Mouse (Mus musculus) myocyte (in vitro differentiated cells): ENCODE measurements around the gene Acp7. TPM values are rescaled to one million over a fixed set of nuclear protein-coding genes. Genes with fewer than 3 reads are reported as not detected.

Experiments
- H3K27me3 ChIP-seq: one replicate; pipeline ENCODE4 v1.6.1; 2011; ENCODE audit not compliant: control insufficient read depth, insufficient read depth, insufficient read length
- H3K36me3 ChIP-seq: one replicate; pipeline ENCODE4 v1.6.1; 2011; ENCODE audit not compliant: control insufficient read depth, insufficient read depth
- H3K4me2 ChIP-seq: one replicate; pipeline ENCODE4 v1.6.1; 2011; ENCODE audit warnings: low read depth, control low read depth
- H3K4me3 ChIP-seq: one replicate; pipeline ENCODE4 v1.5.1; 2011; ENCODE audit warnings: mild to moderate bottlenecking, control low read depth, moderate library complexity
- H3K79me2 ChIP-seq: one replicate; pipeline ENCODE4 v1.6.1; 2011; ENCODE audit not compliant: control insufficient read depth, insufficient read depth
- H3ac ChIP-seq: one replicate; pipeline ENCODE4 v1.6.1; 2011; ENCODE audit not compliant: control insufficient read depth, insufficient read length
- CEBPB ChIP-seq: IDR thresholded peaks from 2 replicates; pipeline ENCODE4 v1.6.1; 2011; ENCODE audit warnings: mild to moderate bottlenecking, moderate library complexity; ENCODE audit not compliant: poor library complexity, insufficient read depth, severe bottlenecking
- E2F4 ChIP-seq: IDR thresholded peaks from one replicate; pipeline ENCODE4 v1.6.1; 2011; ENCODE audit warnings: mild to moderate bottlenecking, control low read depth, moderate library complexity; ENCODE audit not compliant: insufficient read depth
- MAX ChIP-seq: IDR thresholded peaks from one replicate; pipeline ENCODE4 v1.6.1; 2011; ENCODE audit warnings: low read depth, mild to moderate bottlenecking, control low read depth
- MYOD1 ChIP-seq, 3 experiments: IDR thresholded peaks; one replicate each; pipeline ENCODE4 v1.6.1; 2011; ENCODE audit warnings: control low read depth in 2 of 3, low read depth in 2 of 3, mild to moderate bottlenecking in 2 of 3, moderate library complexity in 1 of 3; ENCODE audit not compliant: insufficient read length in 2 of 3, control insufficient read depth in 1 of 3
- MYOG ChIP-seq, 3 experiments: IDR thresholded peaks; one replicate each; pipeline ENCODE4 v1.6.1; 2011; ENCODE audit warnings: control low read depth in 2 of 3, low read depth in 2 of 3, mild to moderate bottlenecking in 2 of 3; ENCODE audit not compliant: insufficient read length in 2 of 3, control insufficient read depth in 1 of 3, insufficient read depth in 1 of 3
- POLR2A ChIP-seq: IDR thresholded peaks from one replicate; pipeline ENCODE4 v1.6.1; 2011; ENCODE audit warnings: low read depth, mild to moderate bottlenecking, control low read depth, moderate library complexity; ENCODE audit not compliant: insufficient read length
- POLR2AphosphoS2 ChIP-seq: IDR thresholded peaks from one replicate; pipeline ENCODE4 v1.6.1; 2011; ENCODE audit warnings: low read depth, control low read depth; ENCODE audit not compliant: insufficient read length
- REST ChIP-seq: IDR thresholded peaks from one replicate; pipeline ENCODE4 v1.6.1; 2011; ENCODE audit warnings: mild to moderate bottlenecking, control low read depth, moderate library complexity; ENCODE audit not compliant: insufficient read depth, insufficient read length
- SRF ChIP-seq: IDR thresholded peaks from one replicate; pipeline ENCODE4 v1.6.1; 2011; ENCODE audit warnings: low read depth; ENCODE audit not compliant: control insufficient read depth, insufficient read length
- TCF12 ChIP-seq: IDR thresholded peaks from one replicate; pipeline ENCODE4 v1.6.1; 2011; ENCODE audit warnings: mild to moderate bottlenecking, control low read depth; ENCODE audit not compliant: poor library complexity, insufficient read depth, severe bottlenecking
- TCF3 ChIP-seq: IDR thresholded peaks from one replicate; pipeline ENCODE4 v1.6.1; 2011; ENCODE audit warnings: low read depth, control low read depth; ENCODE audit not compliant: insufficient read length
- USF1 ChIP-seq: IDR thresholded peaks from one replicate; pipeline ENCODE4 v1.6.1; 2011; ENCODE audit warnings: low read depth, mild to moderate bottlenecking, control low read depth, moderate library complexity
- polyA plus RNA-seq: library from polyadenylated mRNA; unstranded; fragments of >200 nt; fragmentation: generic; extraction: Trizol; gene quantifications from one replicate; pipeline ENCODE4 v1.2.1, GENCODE M21; 2012; ENCODE audit warnings: missing spikeins

Acp7 gene
- polyA plus RNA-seq, 1 experiment: not detected

DNA sequence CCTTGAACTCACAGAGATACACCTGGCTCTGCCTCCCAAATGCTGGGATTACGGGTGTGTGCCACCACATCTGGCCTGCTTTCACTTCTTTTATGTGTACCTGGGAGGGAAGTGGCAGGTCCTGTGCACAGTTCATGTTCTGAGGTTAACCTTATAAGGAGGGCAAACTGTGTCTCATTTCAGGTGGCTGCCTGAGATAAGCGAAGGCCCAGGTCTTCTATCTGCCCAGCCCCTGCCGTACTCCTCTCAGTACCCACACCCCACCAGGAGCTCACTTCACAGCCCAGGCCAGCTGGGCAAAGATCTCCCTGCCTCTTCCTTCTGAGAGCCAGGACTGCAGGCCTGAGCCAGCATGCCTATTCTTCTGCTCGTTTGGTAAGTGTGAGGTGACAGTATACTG is 49.4 kb downstream of the Acp7 start:
- H3K36me3 ChIP-seq: no peaks in the 10 kb centered on the region
- no peak overlapping the region for H3K4me2 ChIP-seq
- H3K4me3 ChIP-seq: no peak overlapping the region
- TF ChIP-seq REST (no peak), TCF12 (no peak), MAX (no peak), MYOD1 (IDR thresholded peaks at IDR 0.05; ENCODE audit: control insufficient read depth in 1 of 3, insufficient read length in 2 of 3, low read depth in 2 of 3) (no peak), POLR2AphosphoS2 (no peak), POLR2A (no peak), SRF (no peak), E2F4 (no peak), CEBPB (no peak)
- H3K27me3 ChIP-seq: no peaks in the 10 kb centered on the region
- H3ac ChIP-seq: no peak overlapping the region
- peaks cover 71% of the 10 kb centered on the region for H3K79me2 ChIP-seq

DNA sequence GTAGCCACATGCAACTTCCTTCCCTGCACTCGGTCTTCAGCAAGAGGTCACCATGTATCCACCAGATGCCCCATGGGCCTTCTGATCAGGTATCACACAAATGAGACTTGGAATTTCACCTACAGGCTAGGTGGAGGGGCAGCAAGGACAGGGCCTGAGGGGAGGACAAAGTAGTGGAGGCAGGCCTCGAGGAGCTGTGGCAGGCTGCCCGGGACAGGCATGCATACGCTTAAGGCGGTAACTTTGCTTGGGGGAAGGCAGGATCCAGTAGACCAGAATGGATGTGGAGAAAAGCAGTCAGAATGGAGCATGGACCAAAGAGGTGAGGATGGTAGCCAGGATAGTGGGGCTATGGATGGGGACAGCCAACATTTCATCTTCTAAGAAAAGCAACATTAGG is 51.3 kb downstream of the Acp7 start:
- H3K27me3 ChIP-seq: no peaks in the 10 kb centered on the region
- H3K4me2 ChIP-seq: no peak overlapping the region
- TF ChIP-seq SRF (no peak), TCF3 (no peak), REST (no peak), TCF12 (no peak), USF1 (no peak), POLR2A (no peak), MAX (no peak), POLR2AphosphoS2 (no peak), E2F4 (no peak), MYOD1 (IDR thresholded peaks at IDR 0.05; ENCODE audit: control insufficient read depth in 1 of 3, insufficient read length in 2 of 3, low read depth in 2 of 3) (no peak), MYOG (IDR thresholded peaks at IDR 0.05; ENCODE audit: control insufficient read depth in 1 of 3, insufficient read depth in 1 of 3, insufficient read length in 2 of 3, low read depth in 2 of 3) (no peak), CEBPB (no peak)
- no peaks in the 10 kb centered on the region for H3K36me3 ChIP-seq
- no peak overlapping the region for H3ac ChIP-seq
- peaks cover 66% of the 10 kb centered on the region for H3K79me2 ChIP-seq
- H3K4me3 ChIP-seq: no peak overlapping the region

DNA sequence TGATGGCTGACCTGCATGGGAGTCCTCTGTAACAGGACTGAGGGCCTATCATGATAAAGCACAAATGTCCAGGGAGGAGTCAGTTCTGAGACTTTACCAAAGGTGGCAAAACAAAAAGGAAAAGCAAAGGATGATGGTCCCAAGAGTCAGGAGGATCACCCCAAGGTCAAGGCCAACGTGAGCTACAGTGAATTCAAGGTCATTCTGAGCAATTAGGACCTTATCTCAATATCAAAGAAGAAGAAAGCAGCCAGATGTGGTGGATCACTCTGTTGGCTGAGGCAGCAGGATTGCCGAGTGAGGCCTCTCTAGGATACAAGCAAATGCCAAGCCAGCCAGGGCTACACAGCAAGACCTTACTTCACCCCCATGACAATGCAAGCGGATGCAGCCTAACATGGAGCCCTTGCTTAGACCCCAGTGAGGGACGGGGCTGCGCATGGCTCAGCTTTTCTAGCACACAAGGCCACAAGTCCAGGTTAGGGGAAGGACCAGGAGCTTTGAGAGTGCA is 52.5 kb downstream of the Acp7 start:
- TF ChIP-seq MAX (no peak), REST (no peak), MYOD1 (IDR thresholded peaks at IDR 0.05; ENCODE audit: control insufficient read depth in 1 of 3, insufficient read length in 2 of 3, low read depth in 2 of 3) (no peak), TCF12 (no peak), USF1 (no peak), E2F4 (no peak), POLR2A (no peak), SRF (no peak), CEBPB (no peak), MYOG (IDR thresholded peaks at IDR 0.05; ENCODE audit: control insufficient read depth in 1 of 3, insufficient read depth in 1 of 3, insufficient read length in 2 of 3, low read depth in 2 of 3) (no peak), TCF3 (no peak), POLR2AphosphoS2 (no peak)
- H3K4me3 ChIP-seq: no peak overlapping the region
- no peak overlapping the region for H3K4me2 ChIP-seq
- peaks cover 68% of the 10 kb centered on the region for H3K79me2 ChIP-seq
- no peaks in the 10 kb centered on the region for H3K36me3 ChIP-seq
- H3K27me3 ChIP-seq: no peaks in the 10 kb centered on the region
- no peak overlapping the region for H3ac ChIP-seq

DNA sequence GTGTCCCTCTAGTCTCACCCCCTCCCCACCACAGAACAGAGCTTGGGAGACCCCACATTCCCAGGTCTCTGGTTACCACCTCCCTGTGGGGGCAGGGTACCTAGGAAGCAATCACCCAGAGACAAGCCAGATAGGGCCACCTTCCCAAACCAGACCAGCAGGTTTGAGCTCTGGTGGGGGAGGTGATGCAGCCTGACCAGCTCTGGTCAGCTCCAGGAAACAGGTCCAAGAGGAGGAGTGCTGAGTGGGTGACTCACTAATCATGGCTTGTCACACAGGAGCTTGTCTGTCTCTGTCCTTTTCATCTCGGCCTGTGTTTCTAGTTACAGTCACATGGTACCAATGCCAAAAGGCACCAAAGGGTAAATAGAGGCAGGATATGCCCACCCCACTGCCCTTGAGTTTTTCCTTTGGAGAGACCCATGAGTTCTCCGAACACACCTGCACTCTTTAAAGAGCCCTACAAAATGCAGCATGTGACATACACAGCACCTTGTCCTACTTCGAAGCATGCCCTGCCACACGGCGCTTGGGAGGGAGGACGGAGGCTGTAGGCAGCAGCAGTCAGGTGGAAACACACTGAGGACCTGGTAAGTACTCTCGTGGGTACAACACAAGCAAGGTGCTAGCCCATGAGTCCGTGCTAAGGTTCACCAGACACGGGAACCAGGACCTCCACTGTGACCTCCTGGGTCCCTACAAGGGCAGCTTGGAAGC is 53.1 kb downstream of the Acp7 start:
- H3K4me3 ChIP-seq: no peak overlapping the region
- TF ChIP-seq REST: no peak
- no peak for TF ChIP-seq TCF12
- no peak for TF ChIP-seq CEBPB
- peaks cover 71% of the 10 kb centered on the region for H3K79me2 ChIP-seq
- H3ac ChIP-seq: no peak overlapping the region
- no peaks in the 10 kb centered on the region for H3K36me3 ChIP-seq
- no peaks in the 10 kb centered on the region for H3K27me3 ChIP-seq
- H3K4me2 ChIP-seq: no peak overlapping the region
